Mouse (Mus musculus) monocyte, adult 5-6 weeks (primary cell): ENCODE results near the gene Pink1. TPM values are rescaled to one million over a fixed set of nuclear protein-coding genes. Genes with fewer than 3 reads are reported as not detected.

ENCODE experiments used
- ATAC-seq: fragments of 153-309, 156-312 bp; replicated peaks from 2 replicates; pipeline ENCODE4 v1.8.0; 2017; ENCODE audit warnings: mild to moderate bottlenecking; ENCODE audit not compliant: low TSS enrichment, insufficient number of reproducible peaks, severe bottlenecking, poor library complexity, low FRiP score
- total RNA-seq: library from RNA; stranded (forward); fragments of 200-1000, 200-491, 200-594 nt; gene quantifications from 3 replicates; pipeline ENCODE4 v1.2.3, GENCODE M21; 2017

The Pink1 gene
- total RNA-seq, 1 experiment from 2014 or later, result 61.5 TPM

- no peak for ATAC-seq
These were observed 5.4 kb downstream of the Pink1 start for GRCm38 (mm10) chr4:138320711-138321110.

- ATAC-seq, result peak; percentile 70
These were observed 6.6 kb downstream of the Pink1 start for GRCm38 (mm10) chr4:138319508-138319907.

DNA sequence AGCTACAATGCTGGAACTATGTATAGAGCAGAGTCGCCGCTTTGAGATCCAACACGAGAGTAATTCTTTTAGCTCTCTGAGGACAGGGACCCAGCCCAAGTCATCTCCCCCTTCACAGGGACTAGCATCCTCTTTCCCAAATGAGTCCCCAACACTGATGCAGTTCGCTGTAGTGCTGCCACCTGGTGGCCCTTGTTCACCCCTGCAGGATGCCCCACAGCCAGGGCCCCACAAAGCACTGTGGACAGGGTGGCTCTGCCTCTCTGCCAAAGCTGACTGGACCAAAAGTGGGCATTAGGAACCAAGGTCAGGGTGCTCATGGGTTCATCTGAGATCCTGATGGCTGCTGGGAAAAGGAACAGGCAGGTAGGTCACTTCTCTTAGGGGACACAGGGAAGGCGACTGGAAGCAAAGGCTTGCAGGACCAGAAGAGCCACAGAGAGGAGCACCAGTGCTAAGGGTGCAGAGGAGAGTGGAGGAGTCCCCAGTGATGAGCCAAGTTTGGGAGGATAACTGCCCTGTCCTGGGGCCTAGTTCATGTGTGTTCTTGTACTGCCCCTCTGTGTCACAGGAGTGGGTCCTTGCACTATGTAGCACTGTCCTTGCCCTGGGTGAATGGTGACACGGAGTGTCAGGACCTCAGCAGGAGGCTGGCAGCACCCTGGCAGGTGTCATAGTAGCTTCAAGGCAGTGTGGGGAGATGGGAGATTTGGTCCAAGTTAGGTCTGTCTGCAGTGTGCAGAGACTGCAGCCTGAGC lies 7.4 kb downstream of the Pink1 start:
- ATAC-seq, result peak; percentile 53; the same call in 1 of the 2 replicates

DNA sequence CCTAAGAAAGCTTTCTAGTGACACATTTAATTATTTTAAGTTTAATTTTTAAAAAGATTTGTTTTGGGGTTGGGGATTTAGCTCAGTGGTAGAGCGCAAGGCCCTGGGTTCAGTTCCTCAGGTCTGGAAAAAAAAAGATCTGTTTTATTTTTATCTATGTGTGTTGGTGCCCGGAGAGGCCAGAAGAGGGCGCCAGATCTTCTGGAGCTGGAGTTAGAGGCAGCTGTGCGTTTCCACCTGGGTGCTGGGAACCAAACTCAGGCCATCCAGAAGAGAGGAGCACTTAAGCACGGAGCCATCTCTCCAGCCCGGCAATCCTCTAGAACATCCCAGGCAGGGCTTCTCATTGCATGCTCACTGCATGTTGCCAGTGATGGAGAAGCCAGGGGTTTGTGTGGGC lies 9.7 kb downstream of the Pink1 start:
- no peak for ATAC-seq

DNA sequence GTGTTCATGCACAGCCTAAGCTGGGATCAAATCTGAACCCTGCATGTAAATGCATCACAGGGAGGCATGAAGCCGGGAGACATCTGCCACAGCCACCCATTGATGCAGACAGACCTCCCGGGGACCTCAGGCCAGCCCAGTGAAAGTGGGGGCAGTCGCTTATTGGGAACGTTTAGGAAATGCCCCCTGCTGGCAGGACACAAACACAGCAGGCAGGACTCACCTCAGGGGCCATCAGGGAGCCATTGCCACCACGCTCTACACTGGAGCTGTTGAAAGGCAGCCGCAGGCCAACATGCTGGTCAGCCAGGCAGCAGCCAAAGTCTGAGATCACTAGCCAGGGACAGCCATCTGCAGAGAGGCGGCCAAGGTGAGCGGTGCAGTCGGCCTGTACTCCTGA lies 10.3 kb downstream of the Pink1 start:
- ATAC-seq, result no peak

GRCm38 (mm10) chr4:138313795-138314194 lies 12.3 kb downstream of the Pink1 start:
- no peak for ATAC-seq

GRCm38 (mm10) chr4:138313021-138313420 lies 13.1 kb downstream of the Pink1 start:
- no peak for ATAC-seq

- ATAC-seq, result no peak
These were observed 14.0 kb downstream of the Pink1 start for GRCm38 (mm10) chr4:138312105-138312504.

GRCm38 (mm10) chr4:138311595-138311994 lies 14.5 kb downstream of the Pink1 start:
- ATAC-seq, result 0 out of 2 replicates have a peak, but pooled peaks have one; percentile 36

- no peak for ATAC-seq
These were observed 15.7 kb downstream of the Pink1 start for GRCm38 (mm10) chr4:138310311-138310910.

- no peak for ATAC-seq
These were observed 18.4 kb downstream of the Pink1 start for GRCm38 (mm10) chr4:138307739-138308138.

GRCm38 (mm10) chr4:138307025-138307424 lies 19.1 kb downstream of the Pink1 start:
- ATAC-seq, result no peak

- ATAC-seq, result peak; percentile 94
These were observed 21.6 kb downstream of the Pink1 start, which contains the start of gene Ddost for GRCm38 (mm10) chr4:138304340-138305104. TSS of gene Ddost (plus strand) at chr4:138304730.

DNA sequence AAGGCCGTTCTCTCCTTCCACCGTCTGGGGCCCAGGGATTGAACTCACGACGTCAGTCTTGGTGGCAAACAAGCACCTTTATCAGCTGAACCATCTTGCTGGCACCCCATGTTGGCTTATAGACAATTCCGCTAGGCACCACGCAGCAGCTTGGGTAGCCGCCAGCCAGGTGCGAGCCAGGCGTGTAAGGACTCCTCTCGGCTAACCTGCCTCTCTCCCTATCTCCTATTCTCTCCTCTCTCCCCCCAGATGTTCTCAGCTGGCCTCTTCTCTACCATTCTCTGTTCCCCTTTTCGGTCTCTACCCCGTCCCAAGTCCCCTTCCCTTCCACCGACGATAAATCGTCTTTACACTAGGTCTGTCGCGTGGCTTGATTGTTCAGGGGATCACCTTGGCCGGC lies 22.4 kb downstream of the Pink1 start:
- ATAC-seq, result no peak

GRCm38 (mm10) chr4:138303011-138303410 lies 23.1 kb downstream of the Pink1 start:
- ATAC-seq, result no peak

DNA sequence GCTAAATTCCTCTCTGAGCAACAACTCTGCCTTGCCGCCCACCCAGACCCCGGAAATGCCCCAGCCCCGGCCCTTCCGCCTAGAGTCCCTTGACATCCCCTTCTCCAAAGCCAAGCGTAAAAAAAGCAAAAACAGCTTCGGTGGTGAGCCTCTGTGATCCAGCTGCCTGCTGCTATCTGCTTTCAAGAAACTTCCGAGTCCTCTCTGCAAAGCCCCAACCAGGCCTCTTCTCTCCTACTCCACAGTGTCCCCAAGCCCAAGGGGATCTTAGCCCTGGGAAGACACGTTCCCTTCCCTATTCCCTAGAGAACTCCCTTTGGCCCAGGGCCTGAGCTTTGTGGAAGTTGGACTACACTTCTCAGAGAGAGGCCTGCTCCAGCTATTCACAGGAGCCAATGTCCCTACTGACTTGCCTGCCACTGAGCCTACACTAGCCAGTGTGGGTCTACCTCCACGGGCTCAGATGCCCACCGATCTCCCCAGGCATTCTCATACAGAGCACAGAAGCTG lies 24.8 kb downstream of the Pink1 start:
- no peak for ATAC-seq

- no peak for ATAC-seq
These were observed 32.1 kb downstream of the Pink1 start for GRCm38 (mm10) chr4:138293949-138294550.

- no peak for ATAC-seq
These were observed 32.7 kb downstream of the Pink1 start for GRCm38 (mm10) chr4:138293261-138293948.
